ENCODE assay signal across 27 mouse cellular contexts in the genomic region with DNA sequence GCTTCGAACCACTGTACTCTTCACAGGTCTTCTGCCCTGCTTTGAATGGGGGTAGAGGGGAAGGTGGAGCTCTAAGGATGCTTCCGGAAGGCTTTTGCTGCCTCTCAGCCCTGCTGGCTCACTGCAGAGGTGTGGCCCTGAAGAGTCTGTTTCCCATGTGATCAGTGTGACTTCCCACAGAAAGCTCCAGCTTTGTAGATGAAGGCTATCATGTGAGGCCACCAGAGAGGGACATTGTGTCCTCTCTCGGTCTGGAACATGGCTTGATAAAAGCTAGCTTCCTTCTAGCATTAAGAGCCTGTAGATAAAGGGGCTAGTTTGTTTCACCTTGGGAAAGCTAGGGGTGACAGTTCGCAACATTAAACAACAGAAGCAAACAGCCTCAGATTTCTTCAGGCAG.
DNase-seq lines count a peak whose midpoint lies in the region; ATAC-seq lines count a peak whose summit lies in the region.
"Had no signal": no experiment of that assay in that cellular context is flagged by ENCODE, and none has a peak within 500 bp of the region (broad histone marks: within the 10 kb centered on the region; RNA-seq: fewer than 3 reads in every experiment).

No protein-coding gene starts in this region.

- H3K4me3 ChIP-seq in heart, embryonic 11.5 days (ENCODE audit: low read depth, low read length): no peak overlapping the region
- H3K4me3 ChIP-seq in heart, embryonic 12.5 days: no peak overlapping the region
- no peak overlapping the region for H3K4me3 ChIP-seq in liver, embryonic 11.5 days (ENCODE audit: low read depth, low read length)
- no peak overlapping the region for H3K4me3 ChIP-seq in liver, embryonic 12.5 days
- H3K4me3 ChIP-seq in intestine, embryonic 15.5 days (replicated peaks): no peak overlapping the region
- H3K4me3 ChIP-seq: embryonic facial prominence, embryonic 10.5 days; embryonic facial prominence, embryonic 13.5 days; erythroblast, embryonic 14.5 days; forebrain, embryonic 12.5 days; forebrain, embryonic 15.5 days; heart, embryonic 15.5 days had no signal

- no peak overlapping the region for H3K4me2 ChIP-seq in heart, embryonic 11.5 days
- H3K4me2 ChIP-seq in heart, embryonic 12.5 days: no peak overlapping the region
- H3K4me2 ChIP-seq in liver, embryonic 11.5 days: no peak overlapping the region
- H3K4me2 ChIP-seq in liver, embryonic 12.5 days: no peak overlapping the region
- no peak overlapping the region for H3K4me2 ChIP-seq in intestine, embryonic 15.5 days (replicated peaks)
- H3K4me2 ChIP-seq: embryonic facial prominence, embryonic 13.5 days; forebrain, embryonic 12.5 days; forebrain, embryonic 15.5 days; heart, embryonic 15.5 days; hindbrain, embryonic 14.5 days had no signal

- H3K27me3 ChIP-seq in heart, embryonic 11.5 days (ENCODE audit: control insufficient read depth, insufficient read depth, low read length): no peaks in the 10 kb centered on the region
- H3K27me3 ChIP-seq in heart, embryonic 12.5 days (replicated peaks): no peaks in the 10 kb centered on the region
- H3K27me3 ChIP-seq in liver, embryonic 11.5 days (replicated peaks; ENCODE audit: control insufficient read depth, insufficient read depth, low read length): no peaks in the 10 kb centered on the region
- H3K27me3 ChIP-seq in liver, embryonic 12.5 days (replicated peaks): no peaks in the 10 kb centered on the region
- no peaks in the 10 kb centered on the region for H3K27me3 ChIP-seq in intestine, embryonic 15.5 days (replicated peaks)
- H3K27me3 ChIP-seq: embryonic facial prominence, embryonic 13.5 days; forebrain, embryonic 12.5 days; forebrain, embryonic 15.5 days; heart, embryonic 15.5 days had no signal

- no peaks in the 10 kb centered on the region for H3K9me3 ChIP-seq in heart, embryonic 11.5 days (replicated peaks; ENCODE audit: control insufficient read depth, low read length)
- H3K9me3 ChIP-seq in heart, embryonic 12.5 days (replicated peaks): no peaks in the 10 kb centered on the region
- no peaks in the 10 kb centered on the region for H3K9me3 ChIP-seq in liver, embryonic 11.5 days (ENCODE audit: control insufficient read depth, low read length)
- no peaks in the 10 kb centered on the region for H3K9me3 ChIP-seq in liver, embryonic 12.5 days (replicated peaks)
- no peaks in the 10 kb centered on the region for H3K9me3 ChIP-seq in intestine, embryonic 15.5 days
- H3K9me3 ChIP-seq: embryonic facial prominence, embryonic 10.5 days; embryonic facial prominence, embryonic 13.5 days; forebrain, embryonic 12.5 days; forebrain, embryonic 15.5 days; heart, embryonic 15.5 days had no signal

- no peak overlapping the region for H3K27ac ChIP-seq in heart, embryonic 11.5 days (ENCODE audit: low read depth, low read length)
- H3K27ac ChIP-seq in heart, embryonic 12.5 days (ENCODE audit: poor library complexity, severe bottlenecking): no peak overlapping the region
- H3K27ac ChIP-seq in liver, embryonic 11.5 days (ENCODE audit: low read depth, low read length): no peak overlapping the region
- no peak overlapping the region for H3K27ac ChIP-seq in liver, embryonic 12.5 days
- H3K27ac ChIP-seq in intestine, embryonic 15.5 days: no peak overlapping the region
- H3K27ac ChIP-seq: embryonic facial prominence, embryonic 10.5 days; embryonic facial prominence, embryonic 13.5 days; forebrain, embryonic 12.5 days; forebrain, embryonic 15.5 days; heart, embryonic 15.5 days; hindbrain, embryonic 14.5 days; hindbrain, postnatal 0 days had no signal

- no peak overlapping the region for H3K9ac ChIP-seq in heart, embryonic 11.5 days (ENCODE audit: low read depth, low read length)
- H3K9ac ChIP-seq in heart, embryonic 12.5 days: no peak overlapping the region
- H3K9ac ChIP-seq in liver, embryonic 11.5 days (ENCODE audit: low read depth, low read length): no peak overlapping the region
- H3K9ac ChIP-seq in liver, embryonic 12.5 days: no peak overlapping the region
- no peak overlapping the region for H3K9ac ChIP-seq in intestine, embryonic 15.5 days
- H3K9ac ChIP-seq: embryonic facial prominence, embryonic 13.5 days; forebrain, embryonic 12.5 days; forebrain, embryonic 15.5 days; heart, embryonic 15.5 days; hindbrain, embryonic 14.5 days had no signal

- H3K4me1 ChIP-seq in heart, embryonic 11.5 days (ENCODE audit: control insufficient read depth, insufficient read depth, low read length): no peaks in the 10 kb centered on the region; the same call in 1 of the 2 replicates
- no peaks in the 10 kb centered on the region for H3K4me1 ChIP-seq in heart, embryonic 12.5 days (replicated peaks)
- no peaks in the 10 kb centered on the region for H3K4me1 ChIP-seq in liver, embryonic 11.5 days (replicated peaks; ENCODE audit: control insufficient read depth, insufficient read depth, low read length)
- H3K4me1 ChIP-seq in liver, embryonic 12.5 days: peaks cover 17% of the 10 kb centered on the region
- H3K4me1 ChIP-seq in intestine, embryonic 15.5 days (replicated peaks): 0 out of 2 replicates have a peak, but pooled peaks cover under 1% of the 10 kb centered on the region
- H3K4me1 ChIP-seq: embryonic facial prominence, embryonic 13.5 days; forebrain, embryonic 12.5 days; forebrain, embryonic 15.5 days; heart, embryonic 15.5 days had no signal

- ATAC-seq in heart, embryonic 11.5 days (replicated peaks; ENCODE audit: insufficient number of reproducible peaks, low FRiP score, low TSS enrichment): no peak
- ATAC-seq in heart, embryonic 12.5 days (ENCODE audit: insufficient number of reproducible peaks, low FRiP score): no peak
- 0 out of 2 replicates have a peak, but pooled peaks have one; percentile 27 for ATAC-seq in liver, embryonic 11.5 days (replicated peaks; ENCODE audit: low FRiP score)
- 0 out of 2 replicates have a peak, but pooled peaks have one; percentile 19 for ATAC-seq in liver, embryonic 12.5 days
- ATAC-seq in intestine, embryonic 15.5 days: no peak
- ATAC-seq: activated CD4-positive, CD25-positive, alpha-beta regulatory T cell, adult 4 months; forebrain, embryonic 15.5 days; hindbrain, postnatal 0 days; inflammation-experienced regulatory T-cells, adult 6 months; intestine, postnatal 0 days had no signal

- DNase-seq in heart, adult 11 months: peak; percentile 95
- DNase-seq in heart, adult 8-10 months (ENCODE audit: low spot score): peak; percentile 49
- DNase-seq in liver, embryonic 11.5 days (ENCODE audit: low spot score): no peak
- no peak for DNase-seq in liver
- DNase-seq: adrenal gland, adult 8-10 months; adrenal gland, postnatal 25 days; cerebellum, adult 11-12 months; cerebellum, adult 8-10 months; cerebellum, postnatal 10 days; cerebellum, postnatal 36 days; embryo, embryonic 11 days; gastrocnemius, postnatal 25 days had no signal

- no peaks in the 10 kb centered on the region for H3K36me3 ChIP-seq in heart, embryonic 11.5 days (ENCODE audit: control insufficient read depth, insufficient read depth, low read length)
- H3K36me3 ChIP-seq in heart, embryonic 12.5 days: no peaks in the 10 kb centered on the region
- H3K36me3 ChIP-seq in liver, embryonic 11.5 days (ENCODE audit: control insufficient read depth, insufficient read depth, low read length): no peaks in the 10 kb centered on the region
- H3K36me3 ChIP-seq in liver, embryonic 12.5 days: no peaks in the 10 kb centered on the region
- no peaks in the 10 kb centered on the region for H3K36me3 ChIP-seq in intestine, embryonic 15.5 days
- H3K36me3 ChIP-seq: embryonic facial prominence, embryonic 10.5 days; embryonic facial prominence, embryonic 13.5 days; forebrain, embryonic 12.5 days; forebrain, embryonic 15.5 days; heart, embryonic 15.5 days had no signal

- 60% methylated on average over 4 of the region's 4 CpGs for WGBS in heart, embryonic 11.5 days (ENCODE audit: insufficient replicate concordance)
- WGBS in heart, embryonic 12.5 days: 59% methylated on average over 4 of the region's 4 CpGs
- 68% methylated on average over 4 of the region's 4 CpGs for WGBS in liver, embryonic 11.5 days
- WGBS in liver, embryonic 12.5 days (ENCODE audit: insufficient replicate concordance): 70% methylated on average over 4 of the region's 4 CpGs
- 83% methylated on average over 4 of the region's 4 CpGs for WGBS in intestine, embryonic 15.5 days

Comparison
In these comparisons a context has a peak if more than half of its experiments do, and no peak if none do; other contexts are left out.
1. DNase-seq: peak in heart, adult 11 months (single experiment) and heart, adult 8-10 months (single experiment); none in liver, embryonic 11.5 days (single experiment) and liver (single experiment).
2. ATAC-seq: peak in liver, embryonic 11.5 days (single experiment) and liver, embryonic 12.5 days (single experiment); none in heart, embryonic 11.5 days (single experiment), heart, embryonic 12.5 days (single experiment) and intestine, embryonic 15.5 days (single experiment).